ENCODE assay signal across 9 mouse cellular contexts in the genomic region with DNA sequence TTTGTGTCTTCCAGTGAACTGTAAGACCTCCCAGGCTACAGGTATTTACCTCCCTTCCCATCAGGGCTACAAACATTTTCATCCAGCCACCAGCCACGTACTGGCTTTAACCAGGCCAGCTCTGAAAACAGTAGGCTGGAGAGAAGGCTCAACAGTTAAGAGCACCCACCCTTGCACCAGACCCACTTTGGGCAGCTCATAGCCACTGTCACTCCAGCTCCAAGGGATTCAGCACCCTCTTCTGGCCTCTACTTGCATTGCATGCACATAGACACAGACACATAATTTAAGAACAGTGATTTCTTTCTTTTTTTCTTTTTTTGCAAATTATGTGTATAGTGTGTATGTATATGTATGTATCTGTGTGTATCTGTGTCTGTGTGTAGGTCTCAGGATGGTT. TPM values are rescaled to one million over a fixed set of nuclear protein-coding genes. Genes with fewer than 3 reads are reported as not detected.
DNase-seq lines count a peak whose midpoint lies in the region; ATAC-seq and TF ChIP-seq lines count a peak whose summit lies in the region.
"Had no signal": no experiment of that assay in that cellular context is flagged by ENCODE, and none has a peak within 500 bp of the region (broad histone marks: within the 10 kb centered on the region; RNA-seq: fewer than 3 reads in every experiment).

No protein-coding gene starts in this region.

- DNase-seq in cerebellum, adult 18-20 months = peak; percentile 15 to 17
- DNase-seq in left cerebral cortex, adult 2 months (ENCODE audit: extremely low spot score in 1 of 2, low spot score in 2 of 2) = no peak
- DNase-seq in left cerebral cortex, postnatal 36 days (ENCODE audit: low spot score in 2 of 2) = no peak
- DNase-seq in Patski (ENCODE audit: low read depth, low spot score) = no peak
- DNase-seq in frontal cortex, postnatal 36 days (ENCODE audit: low spot score in 2 of 2) = no peak

- intact Hi-C loops in left cerebral cortex, adult 2 months (cut with DNase I) = no loop called here
- intact Hi-C loops in left cerebral cortex, postnatal 36 days (cut with DNase I) = no loop called here

- in situ Hi-C loops in Patski (cut with MboI; ENCODE audit: low pct_unique_long_range_greater_than_20kb) = loop anchor here (5.0 kb wide), 1 partner anchor 205 kb away; no protein-coding TSS in a partner anchor

- H3K27me3 ChIP-seq in Patski = no peaks in the 10 kb centered on the region

- H3K4me3 ChIP-seq in left cerebral cortex, adult 2 months = no peak overlapping the region

- no peak overlapping the region for H3K27ac ChIP-seq in left cerebral cortex, adult 2 months

- TF ChIP-seq CTCF in left cerebral cortex, adult 2 months (IDR thresholded peaks at IDR 0.05) = peak; percentile 60
- TF ChIP-seq CTCF in Patski (IDR thresholded peaks at IDR 0.05) = peak; percentile 89

- POLR2A ChIA-PET in Patski (lab: Charles Lee) = interaction anchor here (0.6 kb wide), 1 partner anchor 43 kb away, joined by 4 read pairs; no protein-coding TSS in a partner anchor

- no peak for ATAC-seq in cerebellum, adult (ENCODE audit: insufficient number of reproducible peaks, low FRiP score, low TSS enrichment)
- ATAC-seq in Patski = no peak
- ATAC-seq in erythroblast, adult 5-6 weeks (replicated peaks; ENCODE audit: low FRiP score, poor library complexity, severe bottlenecking) = peak; percentile 73
- ATAC-seq in megakaryocyte-erythroid progenitor cell, adult 5-6 weeks (replicated peaks; ENCODE audit: low FRiP score, low TSS enrichment, poor library complexity, severe bottlenecking) = peak; percentile 84

- CTCF ChIA-PET in Patski (lab: Charles Lee) = interaction anchor here (0.7 to 1.4 kb wide), 6 partner anchors 11 to 218 kb away, joined by 3 to 4 read pairs (median 3); no protein-coding TSS in a partner anchor

RNA-seq across cellular contexts. Expression of gene Oasl2, which starts 5.7 kb away (rescaled TPM):
- total RNA-seq in left cerebral cortex, adult 2 months (2021) = 1 to 10 TPM; 1.6 to 1.7 TPM
- 1 to 10 TPM; 1.2 to 3.3 TPM for total RNA-seq in left cerebral cortex, postnatal 36 days (2021)
- polyA plus RNA-seq in Patski (2021) = 1.6 TPM
- 95.3 and 131 TPM in 2 replicates for total RNA-seq in erythroblast, adult 5-6 weeks (2015; ENCODE audit: low replicate concordance)
- 94.0 and 102 TPM in 2 replicates for total RNA-seq in erythroblast, adult 5-6 weeks (2017; ENCODE audit: low replicate concordance)
- total RNA-seq in megakaryocyte-erythroid progenitor cell, adult 5-6 weeks (2014; fragmentation: Nextera tagmentation) = 3.9 and 6.3 TPM in 2 replicates
- total RNA-seq in megakaryocyte-erythroid progenitor cell, adult 5-6 weeks (2017) = 5.8 and 9.7 TPM in 2 replicates

RNA-seq across cellular contexts. Expression of gene Oasl1, which starts 20.6 kb away (rescaled TPM):
- total RNA-seq in left cerebral cortex, adult 2 months (2021) = under 1 TPM in 1 of 2 experiments, not detected in 1; 0.81 TPM
- total RNA-seq in left cerebral cortex, postnatal 36 days (2021) = not detected
- 0.10 TPM for polyA plus RNA-seq in Patski (2021)
- 3.6 and 4.8 TPM in 2 replicates for total RNA-seq in erythroblast, adult 5-6 weeks (2015; ENCODE audit: low replicate concordance)
- total RNA-seq in erythroblast, adult 5-6 weeks (2017; ENCODE audit: low replicate concordance) = 3.7 and 8.6 TPM in 2 replicates
- total RNA-seq in megakaryocyte-erythroid progenitor cell, adult 5-6 weeks (2014; fragmentation: Nextera tagmentation) = 12.2 and 21.1 TPM in 2 replicates
- 2.6 and 7.0 TPM in 2 replicates for total RNA-seq in megakaryocyte-erythroid progenitor cell, adult 5-6 weeks (2017)

RNA-seq across cellular contexts. Expression of gene 2210016L21Rik, which starts 39.5 kb away (rescaled TPM):
- 100 to 1,000 TPM; 214 to 229 TPM for total RNA-seq in left cerebral cortex, adult 2 months (2021)
- total RNA-seq in left cerebral cortex, postnatal 36 days (2021) = 100 to 1,000 TPM; 203 to 243 TPM
- polyA plus RNA-seq in Patski (2021) = 53.0 TPM
- total RNA-seq in erythroblast, adult 5-6 weeks (2015; ENCODE audit: low replicate concordance) = 0.77 and 6.5 TPM in 2 replicates
- 2.9 and 9.2 TPM in 2 replicates for total RNA-seq in erythroblast, adult 5-6 weeks (2017; ENCODE audit: low replicate concordance)
- 20.0 and 21.2 TPM in 2 replicates for total RNA-seq in megakaryocyte-erythroid progenitor cell, adult 5-6 weeks (2014; fragmentation: Nextera tagmentation)
- total RNA-seq in megakaryocyte-erythroid progenitor cell, adult 5-6 weeks (2017) = 13.2 and 20.1 TPM in 2 replicates

RNA-seq across cellular contexts. Expression of gene Gm9936, which starts 43.9 kb away (rescaled TPM):
- total RNA-seq in left cerebral cortex, adult 2 months (2021) = 1 to 10 TPM; 1.0 to 1.5 TPM
- total RNA-seq in left cerebral cortex, postnatal 36 days (2021) = 1 to 10 TPM in 1 of 2 experiments, under 1 TPM in 1; 1.00 to 1.0 TPM
- not detected for polyA plus RNA-seq in Patski (2021)
- not detected in 2 replicates for total RNA-seq in erythroblast, adult 5-6 weeks (2015; ENCODE audit: low replicate concordance)
- not detected in 2 replicates for total RNA-seq in erythroblast, adult 5-6 weeks (2017; ENCODE audit: low replicate concordance)
- not detected in 2 replicates for total RNA-seq in megakaryocyte-erythroid progenitor cell, adult 5-6 weeks (2014; fragmentation: Nextera tagmentation)
- not detected in 2 replicates for total RNA-seq in megakaryocyte-erythroid progenitor cell, adult 5-6 weeks (2017)
- polyA plus RNA-seq: heart, embryonic 16.5 days had no signal

RNA-seq across cellular contexts. Expression of gene 4930519G04Rik, which starts 48.9 kb away (rescaled TPM):
- total RNA-seq in left cerebral cortex, adult 2 months (2021) = not detected
- total RNA-seq in left cerebral cortex, postnatal 36 days (2021) = not detected
- polyA plus RNA-seq in Patski (2021) = 0.04 TPM
- not detected in 2 replicates for total RNA-seq in erythroblast, adult 5-6 weeks (2015; ENCODE audit: low replicate concordance)
- total RNA-seq in erythroblast, adult 5-6 weeks (2017; ENCODE audit: low replicate concordance) = not detected in 2 replicates
- total RNA-seq in megakaryocyte-erythroid progenitor cell, adult 5-6 weeks (2014; fragmentation: Nextera tagmentation) = not detected in 2 replicates
- total RNA-seq in megakaryocyte-erythroid progenitor cell, adult 5-6 weeks (2017) = not detected in 2 replicates
- polyA plus RNA-seq: heart, embryonic 16.5 days had no signal

Comparison
In these comparisons a context has a peak if more than half of its experiments do, and no peak if none do; other contexts are left out.
1. DNase-seq: peak in cerebellum, adult 18-20 months (2 of 2); none in left cerebral cortex, adult 2 months (0 of 2), left cerebral cortex, postnatal 36 days (0 of 2), Patski (single experiment) and frontal cortex, postnatal 36 days (0 of 2).
2. ATAC-seq: peak in erythroblast, adult 5-6 weeks (single experiment) and megakaryocyte-erythroid progenitor cell, adult 5-6 weeks (single experiment); none in cerebellum, adult (single experiment) and Patski (single experiment).
3. RNA of gene Oasl2, which starts 5.7 kb away (total RNA-seq): 94.0 to 131 TPM in erythroblast, adult 5-6 weeks; 3.9 to 9.7 TPM in megakaryocyte-erythroid progenitor cell, adult 5-6 weeks, 1.2 to 3.3 TPM in left cerebral cortex, postnatal 36 days and 1.6 to 1.7 TPM in left cerebral cortex, adult 2 months; every median in the first group is over 4 times any median in the second.
4. RNA of gene 2210016L21Rik, which starts 39.5 kb away (total RNA-seq): 203 to 243 TPM in left cerebral cortex, postnatal 36 days and 214 to 229 TPM in left cerebral cortex, adult 2 months; 13.2 to 21.2 TPM in megakaryocyte-erythroid progenitor cell, adult 5-6 weeks and 0.77 to 9.2 TPM in erythroblast, adult 5-6 weeks; every median in the first group is over 4 times any median in the second.